Mouse (Mus musculus): ENCODE results near the gene Ddx25. TPM values are rescaled to one million over a fixed set of nuclear protein-coding genes. Genes with fewer than 3 reads are reported as not detected.

The Ddx25 gene
- polyA plus RNA-seq (2012; rRNA removed): 0.02 TPM in 1 of 2 replicates, not detected in the other

GRCm38 (mm10) chr9:35558257-35559008, at the start of gene Ddx25, which contains the start of gene Pus3:
TSS of gene Ddx25 (minus strand) at chr9:35558528.
TSS of gene Pus3 (plus strand) at chr9:35558595.

DNA sequence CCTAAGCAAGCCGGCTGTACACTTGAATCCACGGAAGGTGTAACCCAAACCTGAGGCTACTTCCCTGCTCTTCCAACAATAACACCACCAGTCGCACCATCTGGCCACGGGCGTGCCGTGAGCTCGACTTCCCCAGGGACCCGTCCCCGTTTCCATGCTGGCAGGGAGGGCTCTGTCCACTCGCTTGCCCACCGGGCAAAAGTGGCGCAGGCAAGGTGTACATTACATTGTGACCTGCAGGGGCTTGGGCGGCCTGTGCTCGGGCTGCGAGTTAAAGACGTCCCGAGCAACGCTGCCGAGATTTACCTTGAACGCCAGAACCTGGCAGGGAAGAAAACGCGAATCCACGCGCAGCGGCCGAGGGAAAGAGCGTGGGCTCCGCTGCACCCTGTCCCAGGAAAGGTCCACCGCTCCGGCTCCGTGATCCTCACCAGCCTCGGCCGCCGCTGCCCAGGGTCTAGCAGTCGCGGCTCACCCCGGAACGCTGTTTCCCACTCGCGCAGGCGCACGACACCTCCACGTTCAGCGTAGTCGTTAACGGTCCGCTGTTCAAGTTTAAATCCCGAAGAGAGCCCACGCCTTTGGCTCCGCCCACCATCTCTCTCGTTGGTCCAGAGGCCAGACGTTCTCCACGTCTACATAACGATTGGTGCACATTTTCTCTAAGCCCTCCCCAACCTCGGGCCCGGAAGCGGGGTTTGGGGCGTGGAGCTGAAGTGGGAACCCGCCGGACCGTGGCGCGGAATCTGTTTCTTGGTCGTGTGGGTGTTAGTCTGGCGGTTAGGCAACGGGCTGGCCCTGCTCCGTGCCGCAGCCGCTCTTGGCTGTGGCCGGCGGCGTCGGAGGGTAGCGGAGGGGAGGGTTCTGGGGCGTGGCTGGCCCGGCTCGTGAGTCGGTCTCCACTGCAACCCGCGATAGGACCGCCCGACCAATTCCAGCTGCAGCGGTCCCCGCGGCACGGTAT, 11.5 kb upstream of the Ddx25 start, which contains the start of the genes Pate2 and Hyls1:
TSS of gene Pate2 (plus strand) at position 714 of the 964 bp plus-strand sequence.
TSS of gene Hyls1 (minus strand) at position 828 of the 964 bp plus-strand sequence.

GRCm38 (mm10) chr9:35518169-35518568, 40.2 kb downstream of the Ddx25 start, which contains the start of gene Gm1113:
TSS of gene Gm1113 (minus strand) at chr9:35518269.

Other genes with a start within 250 kb of the Ddx25 start
- 1.2 and 1.8 TPM in 2 replicates for gene Cdon, start 137.4 kb downstream of the Ddx25 start, polyA plus RNA-seq (2012; rRNA removed)
- gene Gm1113, start 40.3 kb downstream of the Ddx25 start, polyA plus RNA-seq (2012; rRNA removed): not detected in 2 replicates
- 0.06 and 0.21 TPM in 2 replicates for gene Pus3, start 67 bp upstream of the Ddx25 start, polyA plus RNA-seq (2012; rRNA removed)
- not detected in 2 replicates for gene Pate2, start 11.8 kb upstream of the Ddx25 start, polyA plus RNA-seq (2012; rRNA removed)
- 0.06 and 0.08 TPM in 2 replicates for gene Hyls1, start 11.9 kb upstream of the Ddx25 start, polyA plus RNA-seq (2012; rRNA removed)
- not detected in 2 replicates for gene Pate4, start 53.4 kb upstream of the Ddx25 start, polyA plus RNA-seq (2012; rRNA removed)
- gene Pate3, start 89.7 kb upstream of the Ddx25 start, polyA plus RNA-seq (2012; rRNA removed): not detected in 2 replicates
- gene Pate1, start 128.9 kb upstream of the Ddx25 start, polyA plus RNA-seq (2012; rRNA removed): not detected in 2 replicates
- not detected in 2 replicates for gene Gm17677, start 182.5 kb upstream of the Ddx25 start, polyA plus RNA-seq (2012; rRNA removed)
- gene Gm17727, start 219.6 kb upstream of the Ddx25 start, polyA plus RNA-seq (2012; rRNA removed): not detected in 2 replicates
- 0.10 TPM in 1 of 2 replicates, not detected in the other for gene Gm27235, start 231.6 kb upstream of the Ddx25 start, polyA plus RNA-seq (2012; rRNA removed)
- 0.08 TPM in 1 of 2 replicates, not detected in the other for gene D730048I06Rik, start 231.6 kb upstream of the Ddx25 start, polyA plus RNA-seq (2012; rRNA removed)

All from stomach, adult 2 months (tissue).